Mouse (Mus musculus) CH12.LX (cell line): ENCODE measurements at regions not wholly inside any gene's neighbourhood (a gene's known extent, or its start where the extent isn't known, plus 50 kb on each side); places are given as distances from the start of the nearest gene placed in this dataset.
"Not testable (repeated sequence)": the region's sequence is repeated elsewhere in the genome, so short reads cannot be mapped to it uniquely, and the experiment has no call there.

ENCODE experiments used
- DNase-seq: peaks from one replicate; pipeline ENCODE4 v3.0.0-alpha.2; 2013; ENCODE audit errors: extremely low read depth
- H3K27ac ChIP-seq: 2 replicates; pipeline ENCODE4 v1.5.1; 2012; ENCODE audit warnings: low read depth, mild to moderate bottlenecking, control low read depth, moderate library complexity; ENCODE audit not compliant: insufficient read depth
- H3K27me3 ChIP-seq: replicated peaks from 2 replicates; pipeline ENCODE3; 2012; ENCODE audit warnings: inconsistent platforms
- H3K36me3 ChIP-seq, 2 experiments: replicated peaks in 1 of 2; 2 replicates each; pipeline versions ENCODE3 to v1.6.1; 2012; ENCODE audit warnings: inconsistent platforms in 1 of 2, low read length in 1 of 2, mild to moderate bottlenecking in 1 of 2, mixed read lengths in 1 of 2, moderate library complexity in 1 of 2; ENCODE audit not compliant: control insufficient read depth in 1 of 2, insufficient read depth in 1 of 2
- H3K4me1 ChIP-seq, 2 experiments: 2 replicates each; pipeline ENCODE4 v1.6.1; 2012; ENCODE audit warnings: inconsistent platforms in 1 of 2, moderate library complexity in 1 of 2; ENCODE audit not compliant: insufficient read depth in 2 of 2, control insufficient read depth in 1 of 2
- H3K4me2 ChIP-seq: 2 replicates; pipeline ENCODE4 v1.6.1; 2012; ENCODE audit warnings: low read depth, mild to moderate bottlenecking, control low read depth; ENCODE audit not compliant: poor library complexity, insufficient read depth, severe bottlenecking
- H3K4me3 ChIP-seq, 3 experiments: fragments of 150-350 bp in 1 of 3; sonication (generic) in 1 of 3; replicated peaks in 1 of 3; 2 replicates each; pipeline versions ENCODE3 to v1.5.1; 2011 to 2012; ENCODE audit warnings: low read depth in 2 of 3, low read length in 2 of 3, mild to moderate bottlenecking in 2 of 3, moderate library complexity in 2 of 3, control low read depth in 1 of 3, improper control_type of control experiment in 1 of 3, inconsistent platforms in 1 of 3, mixed read lengths in 1 of 3; ENCODE audit not compliant: poor library complexity in 1 of 3
- H3K79me2 ChIP-seq: replicated peaks from 2 replicates; pipeline ENCODE4 v1.6.1; 2012; ENCODE audit warnings: mild to moderate bottlenecking, moderate library complexity; ENCODE audit not compliant: control insufficient read depth, poor library complexity, insufficient read depth, severe bottlenecking; ENCODE audit errors: extremely low read depth
- H3K9ac ChIP-seq: 2 replicates; pipeline ENCODE4 v1.6.1; 2012; ENCODE audit warnings: low read depth, mild to moderate bottlenecking, control low read depth, moderate library complexity; ENCODE audit not compliant: insufficient read depth
- H3K9me3 ChIP-seq: replicated peaks from 2 replicates; pipeline ENCODE3; 2012; ENCODE audit warnings: low read length, inconsistent platforms, mixed read lengths
- ELF1 ChIP-seq: IDR thresholded peaks from 2 replicates; pipeline ENCODE4 v1.6.1; 2014; ENCODE audit warnings: low read depth, mild to moderate bottlenecking, inconsistent platforms, low read length, improper control_type of control experiment
- EP300 ChIP-seq: IDR thresholded peaks from 2 replicates; pipeline ENCODE4 v1.6.1; 2011; ENCODE audit warnings: low read length, improper control_type of control experiment
- ETS1 ChIP-seq: conservative IDR thresholded peaks from 2 replicates; pipeline ENCODE4 v1.6.1; 2012; ENCODE audit warnings: low read depth, mild to moderate bottlenecking, inconsistent platforms, low read length, improper control_type of control experiment, moderate library complexity
- GABPA ChIP-seq: IDR thresholded peaks from 2 replicates; pipeline ENCODE4 v1.6.1; 2012; ENCODE audit warnings: low read depth, low read length, improper control_type of control experiment, inconsistent platforms; ENCODE audit not compliant: insufficient replicate concordance
- HCFC1 ChIP-seq: IDR thresholded peaks from 2 replicates; pipeline ENCODE4 v1.6.1; 2012; ENCODE audit warnings: low read depth, mild to moderate bottlenecking, inconsistent platforms, low read length, improper control_type of control experiment
- IRF4 ChIP-seq: IDR thresholded peaks from 2 replicates; pipeline ENCODE4 v1.6.1; 2014; ENCODE audit warnings: low read depth, mild to moderate bottlenecking, inconsistent platforms, low read length, improper control_type of control experiment
- JUND ChIP-seq: conservative IDR thresholded peaks from 2 replicates; pipeline ENCODE4 v1.6.1; 2011; ENCODE audit warnings: low read depth, low read length, improper control_type of control experiment
- MAFK ChIP-seq: IDR thresholded peaks from 2 replicates; pipeline ENCODE4 v1.6.1; 2011; ENCODE audit warnings: low read length, improper control_type of control experiment; ENCODE audit not compliant: insufficient replicate concordance
- MXI1 ChIP-seq: IDR thresholded peaks from 2 replicates; pipeline ENCODE4 v1.6.1; 2011; ENCODE audit warnings: mild to moderate bottlenecking, low read depth, low read length, improper control_type of control experiment
- NELFE ChIP-seq: IDR thresholded peaks from 2 replicates; pipeline ENCODE4 v1.6.1; 2011; ENCODE audit warnings: low read depth, low read length, improper control_type of control experiment
- NRF1 ChIP-seq: IDR thresholded peaks from 2 replicates; pipeline ENCODE4 v1.6.1; 2014; ENCODE audit warnings: low read depth, mild to moderate bottlenecking, inconsistent platforms, low read length, improper control_type of control experiment, moderate library complexity
- POLR2AphosphoS2 ChIP-seq: IDR thresholded peaks from 2 replicates; pipeline ENCODE4 v1.6.1; 2011; ENCODE audit warnings: low read depth, low read length, improper control_type of control experiment
- RCOR1 ChIP-seq: conservative IDR thresholded peaks from 2 replicates; pipeline ENCODE4 v1.6.1; 2012; ENCODE audit warnings: low read depth, mild to moderate bottlenecking, inconsistent platforms, low read length, improper control_type of control experiment
- SMC3 ChIP-seq: IDR thresholded peaks from 2 replicates; pipeline ENCODE4 v1.6.1; 2011; ENCODE audit warnings: low read depth, low read length, improper control_type of control experiment
- TCF12 ChIP-seq: IDR thresholded peaks from 2 replicates; pipeline ENCODE4 v1.6.1; 2014; ENCODE audit warnings: low read depth, mild to moderate bottlenecking, inconsistent platforms, low read length, improper control_type of control experiment
- UBTF ChIP-seq: IDR thresholded peaks from 2 replicates; pipeline ENCODE4 v1.6.1; 2012; ENCODE audit warnings: low read depth, mild to moderate bottlenecking, inconsistent platforms, low read length, improper control_type of control experiment, moderate library complexity
- ZC3H11A ChIP-seq: IDR thresholded peaks from 2 replicates; pipeline ENCODE4 v1.6.1; 2012; ENCODE audit warnings: low read depth, mild to moderate bottlenecking, inconsistent platforms, low read length, improper control_type of control experiment
- ZKSCAN1 ChIP-seq: IDR thresholded peaks from 2 replicates; pipeline ENCODE4 v1.6.1; 2012; ENCODE audit warnings: low read depth, inconsistent platforms, low read length, improper control_type of control experiment, borderline replicate concordance
- ZMIZ1 ChIP-seq: IDR thresholded peaks from 2 replicates; pipeline ENCODE4 v1.6.1; 2012; ENCODE audit warnings: low read depth, mild to moderate bottlenecking, inconsistent platforms, low read length, improper control_type of control experiment
- dilution Hi-C: fragments of 300-500 bp; cut with MboI; formaldehyde crosslinking; loops from 2 replicates; pipeline ENCODE4 v1.14.3; 2020; ENCODE audit warnings: low sequenced_read_pairs; ENCODE audit not compliant: extremely low pct_unique_long_range_greater_than_20kb, extremely low pct_ligation_motif_present
- in situ Hi-C: fragments of 300-500 bp; cut with MboI; formaldehyde crosslinking; loops from 3 replicates; pipeline ENCODE4 v1.14.3; 2019; ENCODE audit warnings: low sequenced_read_pairs, low pct_ligation_motif_present, low pct_unique_long_range_greater_than_20kb, mixed read lengths

- TF ChIP-seq MXI1 (no peak), ZC3H11A (no peak), JUND (peak; percentile 84), EP300 (peak; percentile 89), NELFE (no peak), SMC3 (no peak), GABPA (no peak), HCFC1 (no peak), ZMIZ1 (no peak), ELF1 (no peak), ETS1 (peak; percentile 62), UBTF (no peak), POLR2AphosphoS2 (no peak), MAFK (peak; percentile 57; the same call in 1 of the 2 replicates), RCOR1 (peak; percentile 80), TCF12 (0 out of 2 replicates have a peak, but pooled peaks have one; percentile 33), ZKSCAN1 (no peak)
- TF ChIP-seq, all 38 proteins: peak for 11
Measured at GRCm38 (mm10) chr4:23954140-23954539, 542.1 kb upstream of the Mms22l start (continued).

DNA sequence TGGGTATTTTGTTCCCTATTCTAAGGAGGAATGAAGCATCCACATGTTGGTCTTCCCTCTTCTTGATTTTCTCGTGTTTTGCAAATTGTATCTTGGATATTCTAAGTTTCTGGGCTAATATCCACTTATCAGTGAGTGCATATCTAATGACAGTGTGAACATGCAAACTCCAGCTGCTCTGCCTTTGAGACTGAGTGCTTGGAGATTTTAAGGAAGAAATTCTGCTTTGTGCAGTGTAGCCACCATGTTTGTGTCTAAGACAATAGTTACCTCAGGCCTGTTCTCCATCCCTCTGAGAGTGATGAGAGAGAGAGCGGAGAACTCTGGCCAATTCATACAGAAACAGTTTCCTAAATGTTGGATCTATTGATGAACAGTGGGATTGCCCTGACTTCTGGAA is 514.1 kb upstream of the Mms22l start:
- in situ Hi-C loops, H3K27ac ChIP-seq, dilution Hi-C loops, H3K4me2 ChIP-seq, DNase-seq, H3K4me3 ChIP-seq, H3K79me2 ChIP-seq, H3K36me3 ChIP-seq, H3K9ac ChIP-seq, H3K9me3 ChIP-seq, H3K27me3 ChIP-seq: not testable (repeated sequence)
- peaks cover 6 to 10% of the 10 kb centered on the region in 2 experiments; a peak in 2 of 4 replicates for H3K4me1 ChIP-seq

DNA sequence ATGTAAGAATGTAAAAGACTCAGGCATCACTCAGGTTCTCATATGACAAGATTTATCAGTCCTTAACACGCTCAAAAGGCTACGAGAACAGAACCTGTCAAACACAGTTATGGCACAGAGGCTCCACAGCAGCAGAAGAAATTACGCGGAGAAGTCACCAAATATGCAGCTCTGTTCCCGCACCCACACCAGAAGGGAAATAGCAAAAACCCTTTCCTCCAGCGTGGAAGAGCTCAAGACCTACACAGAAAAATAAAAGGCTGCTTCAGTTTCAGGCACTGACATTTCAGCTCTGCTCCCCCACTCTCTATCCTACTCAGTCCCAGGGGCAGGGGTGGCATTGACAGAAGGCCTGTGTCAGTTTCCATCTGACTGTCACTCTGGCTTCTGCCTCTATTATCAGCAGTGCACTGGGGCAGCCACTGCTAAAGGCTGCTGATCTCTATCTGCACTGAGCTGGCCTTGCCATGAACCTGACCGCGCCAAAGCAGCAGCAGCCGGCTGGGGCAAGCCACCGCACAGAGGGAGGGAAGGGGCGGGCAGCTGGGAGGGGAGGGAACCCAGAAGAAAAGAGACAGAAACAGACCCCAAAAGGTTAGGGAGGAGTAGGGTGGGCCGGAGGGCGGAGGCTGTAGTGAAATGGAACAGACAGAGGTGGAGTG is 513.3 kb upstream of the Mms22l start:
- dilution Hi-C loops (no loop called here), in situ Hi-C loops (no loop called here)
- H3K27me3 ChIP-seq = no peaks in the 10 kb centered on the region
- no peak overlapping the region for H3K27ac ChIP-seq
- H3K4me2 ChIP-seq = peak overlapping the region; percentile 37; the same call in 1 of the 2 replicates
- H3K4me3 ChIP-seq = peak overlapping the region in 1 of 3 experiments; percentile 15
- no peaks in the 10 kb centered on the region for H3K9me3 ChIP-seq
- H3K4me1 ChIP-seq = peaks cover 6 to 10% of the 10 kb centered on the region in 2 experiments; a peak in 2 of 4 replicates
- H3K79me2 ChIP-seq = no peaks in the 10 kb centered on the region
- no peak overlapping the region for H3K9ac ChIP-seq
- DNase-seq = peak; percentile 64
- H3K36me3 ChIP-seq = no peaks in the 10 kb centered on the region
- TF ChIP-seq SMC3 (0 out of 2 replicates have a peak, but pooled peaks have one; percentile 4), NRF1 (no peak), IRF4 (peak; percentile 73)
